Mouse (Mus musculus): ENCODE data around the gene Txlnb.

GRCm38 (mm10) chr10:17857647-17858261, 61.7 kb downstream of the Txlnb start:
- TF ChIP-seq CTCF (IDR thresholded peaks at IDR 0.05; ENCODE audit: low read depth) (no peak), EP300 (IDR thresholded peaks at IDR 0.05; ENCODE audit: low read depth) (no peak)
